Mouse (Mus musculus) stomach, adult 2 months (tissue): ENCODE measurements around the gene Tvp23b. TPM values are rescaled to one million over a fixed set of nuclear protein-coding genes. Genes with fewer than 3 reads are reported as not detected.

Experiments
- polyA plus RNA-seq: library from polyadenylated mRNA; depleted of rRNA; stranded (reverse); fragments of >200 nt; gene quantifications from 2 replicates; pipeline ENCODE4 v1.2.3, GENCODE M21; 2012; rRNA removed

The Tvp23b gene
- 1.9 and 2.7 TPM in 2 replicates for polyA plus RNA-seq

GRCm38 (mm10) chr11:62879220-62880048 is at the start of gene Tvp23b:
TSS of gene Tvp23b (plus strand) at chr11:62879455.

GRCm38 (mm10) chr11:62846961-62847654 is 32.1 kb upstream of the Tvp23b start, which contains the start of gene Fbxw10:
TSS of gene Fbxw10 (plus strand) at chr11:62847069.

GRCm38 (mm10) chr11:62951012-62951411 is 71.8 kb downstream of the Tvp23b start, which contains the start of gene Cdrt4:
TSS of gene Cdrt4 (plus strand) at chr11:62951193.

Other genes starting within 250 kb of the Tvp23b start
- 14.8 and 19.3 TPM in 2 replicates for gene Lrrc75a, start 230.9 kb upstream of the Tvp23b start, polyA plus RNA-seq
- gene Mmgt2, start 230.8 kb upstream of the Tvp23b start, polyA plus RNA-seq = 12.0 and 30.3 TPM in 2 replicates
- 0.11 and 0.39 TPM in 2 replicates for gene Zfp287, start 147.6 kb upstream of the Tvp23b start, polyA plus RNA-seq
- not detected in 2 replicates for gene Gm10428, start 126.4 kb upstream of the Tvp23b start, polyA plus RNA-seq
- gene Zfp286, start 90.0 kb upstream of the Tvp23b start, polyA plus RNA-seq = 0.06 and 0.11 TPM in 2 replicates
- 6.8 and 7.9 TPM in 2 replicates for gene Trim16, start 59.2 kb upstream of the Tvp23b start, polyA plus RNA-seq
- 0.13 and 0.23 TPM in 2 replicates for gene Fbxw10, start 32.4 kb upstream of the Tvp23b start, polyA plus RNA-seq
- gene Cdrt4, start 71.7 kb downstream of the Tvp23b start, polyA plus RNA-seq = not detected in 2 replicates
- gene Tekt3, start 182.2 kb downstream of the Tvp23b start, polyA plus RNA-seq = not detected in 2 replicates
- 27.0 and 31.9 TPM in 2 replicates for gene Pmp22, start 249.5 kb downstream of the Tvp23b start, polyA plus RNA-seq